Mouse (Mus musculus): ENCODE data around the gene Mta1. TPM values are rescaled to one million over a fixed set of nuclear protein-coding genes. Genes with fewer than 3 reads are reported as not detected.

The Mta1 gene
- polyA plus RNA-seq, 1 experiment from 2014 or later: 95.8 TPM

- DNase-seq (ENCODE audit: low read depth, low spot score) (no peak), ATAC-seq (no peak)
- no peak for TF ChIP-seq CTCF (IDR thresholded peaks at IDR 0.05)
- in situ Hi-C loops (cut with MboI; ENCODE audit: low pct_unique_long_range_greater_than_20kb): no loop called here
- POLR2A ChIA-PET: interaction anchor here (1.5 kb wide), 1 partner anchor 12 kb away, joined by 5 read pairs; no protein-coding TSS in a partner anchor
- H3K27me3 ChIP-seq: no peaks in the 10 kb centered on the region
- CTCF ChIA-PET: interaction anchor here (0.9 to 1.4 kb wide), 4 partner anchors 13 to 68 kb away, joined by 3 to 4 read pairs (median 4); no protein-coding TSS in a partner anchor
Observed at GRCm38 (mm10) chr12:113071321-113071720, 26.8 kb upstream of the Mta1 start.

DNA sequence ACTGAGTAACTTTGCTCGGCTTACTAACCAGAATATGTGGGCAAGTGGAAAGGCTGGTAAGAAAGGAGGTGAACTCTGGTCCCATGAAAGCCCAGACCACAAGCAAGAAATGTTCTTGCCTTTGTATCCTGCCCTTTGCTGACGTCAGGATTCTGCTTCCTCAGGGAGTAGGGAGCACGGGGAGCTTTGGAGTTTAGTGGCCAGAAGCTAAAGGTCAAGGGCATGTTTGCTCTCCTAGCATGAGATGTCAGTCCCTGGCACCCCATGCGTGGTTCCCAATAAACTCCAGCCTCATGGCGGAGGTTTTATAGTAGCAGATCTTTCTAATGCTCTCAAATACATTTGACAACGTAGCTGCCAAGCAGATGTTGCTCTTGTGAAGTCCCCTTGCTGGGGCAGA is 26.3 kb upstream of the Mta1 start:
- DNase-seq (ENCODE audit: low read depth, low spot score) (no peak), ATAC-seq (no peak)
- ChIA-PET POLR2A (interaction anchor here (1.5 kb wide), 1 partner anchor 12 kb away, joined by 5 read pairs; no protein-coding TSS in a partner anchor), CTCF (interaction anchor here (1.1 to 1.4 kb wide), 4 partner anchors 20 to 69 kb away, joined by 3 to 4 read pairs (median 4); no protein-coding TSS in a partner anchor)
- in situ Hi-C loops (cut with MboI; ENCODE audit: low pct_unique_long_range_greater_than_20kb): no loop called here
- TF ChIP-seq CTCF (IDR thresholded peaks at IDR 0.05): no peak
- no peaks in the 10 kb centered on the region for H3K27me3 ChIP-seq

GRCm38 (mm10) chr12:113073420-113074328 is 24.4 kb upstream of the Mta1 start:
- POLR2A ChIA-PET: interaction anchor here (0.7 to 1.2 kb wide), 3 partner anchors 8 to 77 kb away, joined by 3 read pairs; partner anchors contain the start of gene Mta1
- DNase-seq (ENCODE audit: low read depth, low spot score): no peak
- no peak for ATAC-seq
- H3K27me3 ChIP-seq: no peaks in the 10 kb centered on the region
- CTCF ChIA-PET: interaction anchor here (0.9 to 3.5 kb wide), 10 partner anchors 10 to 69 kb away, joined by 3 to 26 read pairs (median 4); no protein-coding TSS in a partner anchor
- in situ Hi-C loops (cut with MboI; ENCODE audit: low pct_unique_long_range_greater_than_20kb): no loop called here
- no peak for TF ChIP-seq CTCF (IDR thresholded peaks at IDR 0.05)

GRCm38 (mm10) chr12:113074329-113075062 is 23.6 kb upstream of the Mta1 start, which contains the start of gene Tex22:
Gene Tex22, plus strand, starts transcription at chr12:113074502.
- DNase-seq (ENCODE audit: low read depth, low spot score) (no peak), ATAC-seq (peak; percentile 55)
- CTCF ChIA-PET: interaction anchor here (0.6 to 3.5 kb wide), 11 partner anchors 11 to 70 kb away, joined by 3 to 26 read pairs (median 4); no protein-coding TSS in a partner anchor
- no peak for TF ChIP-seq CTCF (IDR thresholded peaks at IDR 0.05)
- in situ Hi-C loops (cut with MboI; ENCODE audit: low pct_unique_long_range_greater_than_20kb): no loop called here
- POLR2A ChIA-PET: interaction anchor here (0.6 to 1.2 kb wide), 4 partner anchors 9 to 76 kb away, joined by 3 to 4 read pairs (median 3); partner anchors contain the start of gene Mta1
- H3K27me3 ChIP-seq: no peaks in the 10 kb centered on the region

DNA sequence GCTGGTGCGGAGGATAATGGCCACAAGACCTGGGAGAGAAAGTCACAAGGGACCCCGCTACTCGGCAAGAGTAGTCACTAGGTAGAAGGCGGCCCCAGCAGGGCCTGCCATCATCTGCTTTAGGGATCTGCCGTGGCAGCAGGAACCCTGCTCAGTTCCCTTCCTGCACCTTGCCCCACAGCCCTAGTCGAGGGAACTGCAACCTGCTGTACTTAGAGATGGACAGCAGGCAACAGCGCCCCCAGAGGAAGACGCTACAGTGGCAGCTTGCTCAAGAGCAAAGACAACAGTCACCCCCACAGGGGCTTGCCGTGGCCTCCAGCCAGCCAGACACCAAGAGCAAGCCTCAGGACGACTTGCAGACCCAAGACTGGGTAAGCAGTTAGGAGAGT is 23.0 kb upstream of the Mta1 start:
- DNase-seq (ENCODE audit: low read depth, low spot score) (no peak), ATAC-seq (peak; percentile 88)
- CTCF ChIA-PET: interaction anchor here (0.9 to 3.5 kb wide), 7 partner anchors 12 to 70 kb away, joined by 3 to 26 read pairs (median 4); no protein-coding TSS in a partner anchor
- H3K27me3 ChIP-seq: no peaks in the 10 kb centered on the region
- POLR2A ChIA-PET: interaction anchor here (0.6 kb wide), 1 partner anchor 11 kb away, joined by 4 read pairs; no protein-coding TSS in a partner anchor
- in situ Hi-C loops (cut with MboI; ENCODE audit: low pct_unique_long_range_greater_than_20kb): no loop called here
- TF ChIP-seq CTCF (IDR thresholded peaks at IDR 0.05): no peak

DNA sequence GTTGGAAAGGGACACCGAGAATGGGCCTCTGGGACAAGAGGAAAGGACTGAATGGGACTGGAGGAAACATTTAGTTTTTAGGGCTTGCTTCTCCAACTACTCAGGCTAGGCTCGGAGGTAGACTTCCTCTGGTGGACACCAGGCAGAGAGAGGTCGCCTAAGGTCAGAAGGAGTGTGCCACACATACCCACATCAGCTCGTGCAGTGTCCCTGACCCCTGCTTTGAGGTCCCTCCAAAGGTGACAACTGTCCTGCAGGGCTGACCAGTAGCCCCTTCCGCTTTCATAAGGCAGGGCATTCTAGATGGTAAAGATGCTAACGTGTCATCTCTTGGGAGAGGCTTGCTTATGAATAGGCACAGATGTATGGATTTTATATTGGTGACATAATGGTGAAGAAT is 22.6 kb upstream of the Mta1 start:
- no peaks in the 10 kb centered on the region for H3K27me3 ChIP-seq
- in situ Hi-C loops (cut with MboI; ENCODE audit: low pct_unique_long_range_greater_than_20kb): no loop called here
- CTCF ChIA-PET: interaction anchor here (1.3 to 3.5 kb wide), 2 partner anchors 12 to 16 kb away, joined by 4 to 26 read pairs; no protein-coding TSS in a partner anchor
- no peak for ATAC-seq
- no peak for DNase-seq (ENCODE audit: low read depth, low spot score)
- POLR2A ChIA-PET: no interaction called here
- TF ChIP-seq CTCF (IDR thresholded peaks at IDR 0.05): no peak

DNA sequence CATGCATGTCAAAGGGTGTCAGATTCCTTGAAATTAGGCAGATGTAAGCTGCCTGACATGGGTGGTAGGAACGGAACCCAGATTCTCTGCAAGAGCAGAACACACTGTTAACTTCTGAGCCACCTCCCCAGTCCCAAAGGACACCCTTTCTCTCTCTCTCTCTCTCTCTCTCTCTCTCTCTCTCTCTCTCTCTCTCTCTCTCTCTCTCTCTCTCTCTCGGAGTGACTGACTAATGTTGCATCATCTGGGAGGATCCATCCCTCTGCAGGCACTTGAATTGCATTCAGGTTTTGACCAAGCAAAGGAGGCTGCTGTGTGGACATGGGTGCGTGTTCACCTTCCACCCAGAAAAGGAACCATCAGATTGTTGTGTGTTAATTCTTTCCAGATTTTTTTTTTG is 10.8 kb upstream of the Mta1 start:
- CTCF ChIA-PET: interaction anchor here (6.1 kb wide), 1 partner anchor 13 kb away, joined by 26 read pairs; the partner anchor contains the start of gene Tex22
- ATAC-seq (no peak), DNase-seq (ENCODE audit: low read depth, low spot score) (no peak)
- H3K27me3 ChIP-seq: no peaks in the 10 kb centered on the region
- in situ Hi-C loops (cut with MboI; ENCODE audit: low pct_unique_long_range_greater_than_20kb): no loop called here
- TF ChIP-seq CTCF (IDR thresholded peaks at IDR 0.05): no peak
- POLR2A ChIA-PET: no interaction called here

DNA sequence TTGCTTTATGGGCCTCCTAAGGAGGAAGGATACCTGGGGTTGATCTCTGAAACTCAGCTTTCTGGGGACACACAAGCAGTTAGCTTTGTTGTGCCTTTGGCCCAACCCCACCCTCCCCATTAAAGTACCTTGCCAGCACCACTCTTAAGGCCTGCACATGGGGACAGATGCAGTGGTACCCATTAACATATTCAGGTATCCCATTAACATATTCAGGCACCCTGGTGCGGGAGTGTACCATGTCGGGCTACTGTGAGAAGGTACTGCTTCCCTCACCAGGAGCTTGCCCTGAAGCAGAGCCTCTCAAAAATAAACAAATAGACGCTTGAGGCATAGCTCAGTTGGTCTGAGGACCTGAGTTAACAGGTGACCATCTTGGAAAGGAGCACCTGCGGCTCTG is 10.1 kb upstream of the Mta1 start:
- H3K27me3 ChIP-seq: no peaks in the 10 kb centered on the region
- no peak for ATAC-seq
- no peak for DNase-seq (ENCODE audit: low read depth, low spot score)
- in situ Hi-C loops (cut with MboI; ENCODE audit: low pct_unique_long_range_greater_than_20kb): no loop called here
- POLR2A ChIA-PET: no interaction called here
- CTCF ChIA-PET: interaction anchor here (6.1 kb wide), 1 partner anchor 14 kb away, joined by 26 read pairs; the partner anchor contains the start of gene Tex22
- no peak for TF ChIP-seq CTCF (IDR thresholded peaks at IDR 0.05)

DNA sequence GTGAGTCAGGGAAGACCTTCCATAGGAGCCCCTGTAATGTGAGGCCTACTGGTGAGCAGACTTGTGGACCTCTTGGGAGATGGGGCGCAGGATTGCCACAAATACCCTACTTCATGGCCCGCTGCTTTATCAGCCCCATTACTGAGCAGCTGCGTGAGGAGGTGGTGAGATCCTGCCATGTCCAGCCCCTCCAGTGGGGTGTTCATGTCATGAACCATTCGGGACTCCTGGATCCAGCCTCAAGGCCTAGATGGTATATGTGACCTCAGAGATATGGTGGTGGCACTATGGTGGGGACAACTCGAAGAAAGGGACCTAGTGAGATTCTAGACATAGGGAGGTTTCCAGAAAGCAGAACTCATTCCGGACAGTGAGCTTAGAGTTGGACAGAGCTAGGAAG is 9.0 kb upstream of the Mta1 start:
- POLR2A ChIA-PET: no interaction called here
- in situ Hi-C loops (cut with MboI; ENCODE audit: low pct_unique_long_range_greater_than_20kb): no loop called here
- no peak for ATAC-seq

DNA sequence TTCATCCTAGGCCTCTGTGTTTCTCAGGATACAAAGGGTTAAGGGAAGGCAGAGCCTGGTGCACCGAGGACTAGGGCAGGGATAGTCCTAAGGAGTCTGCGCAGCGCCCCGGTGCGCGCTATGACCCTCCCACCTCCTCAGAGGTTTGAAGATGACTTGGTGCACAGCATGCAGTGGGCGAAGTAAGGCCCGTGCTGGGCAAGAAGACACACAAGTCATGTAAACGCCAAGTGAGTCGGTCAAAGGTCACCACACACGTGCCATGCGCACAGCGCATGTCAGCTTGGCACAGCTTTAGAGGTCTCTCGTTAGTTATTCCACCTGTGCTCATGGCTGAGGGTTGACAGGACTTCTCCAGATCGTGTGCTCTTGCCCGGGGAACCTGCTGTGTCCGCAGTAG is 8.0 kb upstream of the Mta1 start:
- TF ChIP-seq CTCF (IDR thresholded peaks at IDR 0.05): no peak
- no peaks in the 10 kb centered on the region for H3K27me3 ChIP-seq
- ChIA-PET CTCF (interaction anchor here (6.1 kb wide), 1 partner anchor 16 kb away, joined by 26 read pairs; the partner anchor contains the start of gene Tex22), POLR2A (no interaction called here)
- DNase-seq (ENCODE audit: low read depth, low spot score): no peak
- ATAC-seq: no peak
- in situ Hi-C loops (cut with MboI; ENCODE audit: low pct_unique_long_range_greater_than_20kb): no loop called here

More for the DNA sequence above, 9.0 kb upstream of the Mta1 start:
- no peak for DNase-seq (ENCODE audit: low read depth, low spot score)
- CTCF ChIA-PET: interaction anchor here (6.1 kb wide), 1 partner anchor 15 kb away, joined by 26 read pairs; the partner anchor contains the start of gene Tex22
- no peak for TF ChIP-seq CTCF (IDR thresholded peaks at IDR 0.05)
- H3K27me3 ChIP-seq: no peaks in the 10 kb centered on the region

Measured in Patski (cell line).